Mouse (Mus musculus) liver, embryonic 16.5 days (tissue): ENCODE data around the gene Ccdc194. TPM values are rescaled to one million over a fixed set of nuclear protein-coding genes. Genes with fewer than 3 reads are reported as not detected.

Experiments
- ATAC-seq: fragments of 200-750 bp; cut with Nextera tagmentation; 2 replicates; pipeline ENCODE4 v1.8.0; 2017; ENCODE audit warnings: low read depth, mild to moderate bottlenecking, moderate number of reproducible peaks, moderate library complexity
- H3K27ac ChIP-seq: fragments of 300-500 bp; sonication (generic); 2 replicates; pipeline ENCODE4 v1.5.1; 2014; ENCODE audit warnings: mild to moderate bottlenecking, low read length
- H3K27me3 ChIP-seq: fragments of 300-500 bp; sonication (generic); 2 replicates; pipeline ENCODE4 v1.6.1; 2014; ENCODE audit warnings: low read depth, low read length, mixed read lengths; ENCODE audit not compliant: control insufficient read depth, insufficient read depth
- H3K36me3 ChIP-seq: fragments of 300-500 bp; sonication (generic); 2 replicates; pipeline ENCODE4 v1.6.1; 2014; ENCODE audit warnings: mild to moderate bottlenecking; ENCODE audit not compliant: control insufficient read depth, insufficient read depth
- H3K4me1 ChIP-seq: fragments of 300-500 bp; sonication (generic); 2 replicates; pipeline ENCODE4 v1.6.1; 2014; ENCODE audit warnings: low read depth, low read length, mixed read lengths; ENCODE audit not compliant: control insufficient read depth
- H3K4me2 ChIP-seq: fragments of 300-500 bp; sonication (generic); 2 replicates; pipeline ENCODE4 v1.6.1; 2014; ENCODE audit warnings: low read depth, low read length, mixed read lengths
- H3K4me3 ChIP-seq: fragments of 300-500 bp; sonication (generic); 2 replicates; pipeline ENCODE4 v1.5.1; 2014; ENCODE audit warnings: low read depth, mild to moderate bottlenecking, low read length
- H3K9ac ChIP-seq: fragments of 300-500 bp; sonication (generic); 2 replicates; pipeline ENCODE4 v1.6.1; 2014; ENCODE audit warnings: low read depth, low read length
- H3K9me3 ChIP-seq: fragments of 300-500 bp; sonication (generic); replicated peaks from 2 replicates; pipeline ENCODE4 v1.6.1; 2016; ENCODE audit warnings: low read length; ENCODE audit not compliant: control insufficient read depth
- WGBS: fragments of 180-500 bp; shearing (Covaris S2); extraction: QIAGEN DNeasy Blood & Tissue Kit; methylation state at CpG from one replicate; pipeline ENCODE4 v1.1.7; 2014; ENCODE audit not compliant: insufficient replicate concordance; 5-methylcytosine and 5-hydroxymethylcytosine counted together
- polyA plus RNA-seq: library from polyadenylated mRNA; unstranded; fragments of >200 nt; fragmentation: Nextera tagmentation; extraction: Ambion mirVana; gene quantifications from 2 replicates; pipeline ENCODE4 v1.2.1, GENCODE M21; 2015

Gene Ccdc194
- polyA plus RNA-seq, 1 experiment from 2014 or later: 0.19 TPM

DNA sequence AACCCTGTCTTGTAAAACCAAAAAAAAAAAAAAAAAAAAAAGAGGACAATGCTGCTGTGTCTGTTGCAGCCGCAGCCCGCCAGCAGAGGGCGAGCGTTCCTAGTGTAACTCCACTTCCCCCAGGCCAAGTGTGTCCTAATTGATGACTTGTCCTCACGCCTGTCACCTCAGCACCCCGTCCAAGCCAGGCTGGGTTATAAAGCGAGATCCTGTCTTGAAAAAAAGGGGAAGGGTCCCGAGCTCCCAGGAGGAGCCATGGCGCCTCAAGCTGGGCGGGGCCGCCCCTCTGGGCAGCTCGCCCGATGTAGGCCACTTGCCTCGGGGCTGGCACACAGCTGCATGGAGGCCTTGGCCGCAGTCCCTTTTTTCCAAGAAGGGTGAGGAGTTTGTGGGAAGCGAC is 30.5 kb downstream of the Ccdc194 start:
- no peaks in the 10 kb centered on the region for H3K4me1 ChIP-seq
- ATAC-seq: peak; percentile 43; the same call in 1 of the 2 replicates
- no peak overlapping the region for H3K4me2 ChIP-seq
- H3K9me3 ChIP-seq: no peaks in the 10 kb centered on the region
- H3K27ac ChIP-seq: no peak overlapping the region
- no peaks in the 10 kb centered on the region for H3K27me3 ChIP-seq
- H3K36me3 ChIP-seq: peaks cover 5% of the 10 kb centered on the region; the same call in 1 of the 2 replicates
- H3K9ac ChIP-seq: no peak overlapping the region
- no peak overlapping the region for H3K4me3 ChIP-seq
- 22% methylated on average over 16 of the region's 16 CpGs for WGBS

DNA sequence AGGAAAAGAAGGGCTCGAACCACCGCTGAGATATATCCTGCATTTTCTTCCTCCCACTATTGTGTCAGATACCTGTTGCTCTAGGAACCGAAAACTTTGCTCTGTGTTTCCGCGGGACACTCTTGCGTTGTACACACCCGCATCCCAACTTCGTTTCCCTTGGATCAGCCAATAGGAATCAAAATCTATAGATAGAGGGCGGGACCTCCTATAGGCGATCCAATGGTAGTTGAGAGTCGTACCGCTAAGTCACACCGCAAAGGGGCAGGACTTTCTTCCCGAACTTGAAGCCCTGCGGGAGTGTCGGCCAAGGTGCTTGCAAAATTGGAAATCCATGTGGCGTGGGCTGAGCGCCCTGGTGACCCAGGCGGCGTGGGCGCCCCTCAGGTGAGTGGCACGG is 37.1 kb downstream of the Ccdc194 start:
- Histone ChIP-seq H3K9ac (peak overlapping the region; percentile 79), H3K27ac (peak overlapping the region; percentile 82), H3K9me3 (no peaks in the 10 kb centered on the region), H3K27me3 (no peaks in the 10 kb centered on the region), H3K4me1 (peaks cover 23% of the 10 kb centered on the region), H3K4me2 (peak overlapping the region; percentile 99), H3K4me3 (peak overlapping the region; percentile 81), H3K36me3 (peaks cover 5% of the 10 kb centered on the region; the same call in 1 of the 2 replicates)
- under 1% methylated on average over 22 of the region's 22 CpGs for WGBS
- peak; percentile 93 for ATAC-seq

DNA sequence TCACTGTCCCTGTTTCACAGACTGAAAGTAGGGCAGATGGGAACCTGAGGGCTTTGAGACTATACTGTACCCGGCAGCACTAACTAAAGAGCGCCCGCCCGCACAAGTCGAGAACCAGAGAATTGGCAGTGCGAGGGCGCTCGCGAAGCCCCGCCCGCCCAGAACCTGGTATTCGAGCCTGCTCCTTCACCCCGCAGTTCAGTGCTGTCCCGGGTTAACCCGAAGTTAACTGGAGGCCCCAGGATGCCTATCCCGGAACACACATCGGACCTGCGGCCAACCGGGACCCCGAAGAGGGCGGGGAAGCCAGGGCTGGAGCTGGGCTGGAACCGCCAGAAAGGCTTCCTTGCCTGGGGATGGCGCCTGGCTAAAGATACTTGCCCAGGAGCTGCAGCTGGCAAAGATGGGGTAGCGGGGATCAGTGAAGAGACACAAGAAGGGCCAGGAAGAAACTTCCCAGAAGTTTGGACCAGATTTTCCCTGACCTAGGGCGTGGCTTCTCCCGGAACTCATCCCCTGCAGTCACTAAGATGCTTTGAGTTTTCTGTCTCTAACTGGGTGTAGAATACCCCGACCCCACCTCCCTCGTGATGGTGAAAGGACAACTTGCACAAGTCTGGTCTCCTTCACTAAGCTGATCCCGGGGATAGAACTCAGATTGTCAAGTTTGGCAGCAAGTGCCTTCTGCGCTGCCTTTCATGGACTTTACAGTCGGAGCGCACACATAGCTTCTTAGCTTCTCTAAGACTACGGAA is 37.6 kb downstream of the Ccdc194 start, which contains the start of gene Gtpbp3:
Gene Gtpbp3, plus strand, starts transcription at position 413 of the 755 bp plus-strand sequence.
- no peaks in the 10 kb centered on the region for H3K9me3 ChIP-seq
- H3K27ac ChIP-seq: peak within 1 kb of the TSS; percentile 82
- H3K36me3 ChIP-seq: peaks cover 5% of the 10 kb centered on the region; the same call in 1 of the 2 replicates
- no peaks in the 10 kb centered on the region for H3K27me3 ChIP-seq
- ATAC-seq: peak; percentile 33; the same call in 1 of the 2 replicates
- H3K9ac ChIP-seq: peak within 1 kb of the TSS; percentile 79
- WGBS: under 1% methylated on average over 33 of the region's 33 CpGs
- H3K4me2 ChIP-seq: peak within 1 kb of the TSS; percentile 99
- peak within 1 kb of the TSS; percentile 81 for H3K4me3 ChIP-seq
- H3K4me1 ChIP-seq: peaks cover 23% of the 10 kb centered on the region

DNA sequence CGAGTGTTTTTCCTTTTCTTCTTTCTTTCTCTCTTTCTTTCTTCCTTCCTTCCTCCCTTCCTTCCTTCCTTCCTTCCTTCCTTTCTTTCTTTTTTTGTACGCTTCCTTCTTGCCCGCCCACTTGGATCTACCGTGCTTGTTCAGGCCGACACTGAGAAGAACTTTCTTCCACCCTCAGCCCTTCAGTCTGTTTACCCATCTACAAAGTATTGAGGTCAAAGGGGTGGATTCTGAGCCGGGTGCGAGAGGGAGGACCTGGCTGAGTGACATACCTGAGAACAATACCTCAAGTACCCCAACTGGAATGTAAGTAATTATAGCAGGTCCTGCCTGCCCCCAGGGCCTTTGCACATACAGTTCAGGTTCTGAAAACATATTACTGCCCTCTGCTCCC is 39.4 kb downstream of the Ccdc194 start:
- Histone ChIP-seq H3K4me2 (peak overlapping the region; percentile 86), H3K4me1 (peaks cover 23% of the 10 kb centered on the region), H3K4me3 (no peak overlapping the region; the same call in 1 of the 2 replicates), H3K27ac (no peak overlapping the region), H3K9ac (no peak overlapping the region), H3K27me3 (no peaks in the 10 kb centered on the region), H3K36me3 (no peaks in the 10 kb centered on the region; the same call in 1 of the 2 replicates), H3K9me3 (no peaks in the 10 kb centered on the region)
- WGBS: 21% methylated on average over 7 of the region's 7 CpGs
- no peak for ATAC-seq

DNA sequence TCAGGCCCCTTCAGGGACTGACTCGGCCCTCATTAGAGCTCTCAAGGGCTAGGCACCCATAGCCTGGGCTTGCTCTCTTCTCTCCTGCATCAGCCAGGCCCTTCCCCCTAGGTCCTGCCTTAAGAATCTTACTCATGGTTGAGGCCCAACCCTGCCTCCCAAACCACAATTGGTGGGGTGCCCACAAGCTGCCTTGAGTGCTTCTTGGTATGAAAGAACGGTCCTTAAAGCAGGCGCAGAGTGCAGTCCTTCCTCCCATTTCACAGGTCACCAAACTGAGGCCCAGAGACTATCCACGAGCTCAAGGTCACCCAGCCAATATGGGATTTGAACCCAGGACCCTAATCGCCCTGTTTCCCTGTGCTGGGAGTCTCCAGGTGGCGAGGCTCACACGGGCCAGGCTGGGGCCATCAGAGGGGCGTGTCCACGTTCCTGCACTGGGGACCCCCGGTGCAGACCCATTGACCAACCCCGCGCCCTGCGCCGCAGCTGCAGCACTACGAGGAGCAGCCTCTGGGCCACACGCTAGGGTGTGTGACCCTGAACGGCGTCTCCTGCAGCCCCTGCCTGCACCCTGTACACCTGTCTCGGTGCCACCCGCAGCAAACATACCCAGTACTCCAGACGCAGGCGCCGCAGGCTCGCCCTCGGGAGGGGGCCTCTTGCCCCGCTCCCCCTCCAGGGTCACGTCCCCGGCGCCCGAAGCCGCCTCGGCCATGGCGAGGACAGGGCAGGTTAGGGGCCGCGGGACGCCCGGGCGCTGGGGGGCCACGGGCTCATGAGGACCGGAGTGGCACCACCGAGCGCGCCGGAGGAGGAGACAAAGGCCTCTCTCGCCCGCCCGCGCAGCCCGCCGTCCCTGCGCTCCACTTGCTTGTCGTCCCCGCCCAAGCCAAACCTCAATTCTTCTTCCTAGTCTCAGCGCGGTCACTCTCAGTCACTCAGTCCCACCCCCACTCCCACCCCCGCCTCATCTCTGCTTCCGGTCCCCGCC is 40.1 kb downstream of the Ccdc194 start, which contains the start of gene Ano8:
Gene Ano8, minus strand, starts transcription at position 822 of the 994 bp plus-strand sequence.
- Histone ChIP-seq H3K4me2 (peak within 1 kb of the TSS; percentile 86), H3K27me3 (no peaks in the 10 kb centered on the region), H3K27ac (no peak within 1 kb of the TSS), H3K9me3 (no peaks in the 10 kb centered on the region), H3K4me1 (peaks cover 23% of the 10 kb centered on the region), H3K4me3 (peak within 1 kb of the TSS; percentile 64), H3K36me3 (no peaks in the 10 kb centered on the region; the same call in 1 of the 2 replicates), H3K9ac (peak within 1 kb of the TSS; percentile 57)
- no peak for ATAC-seq
- WGBS: 4% methylated on average over 52 of the region's 58 CpGs

DNA sequence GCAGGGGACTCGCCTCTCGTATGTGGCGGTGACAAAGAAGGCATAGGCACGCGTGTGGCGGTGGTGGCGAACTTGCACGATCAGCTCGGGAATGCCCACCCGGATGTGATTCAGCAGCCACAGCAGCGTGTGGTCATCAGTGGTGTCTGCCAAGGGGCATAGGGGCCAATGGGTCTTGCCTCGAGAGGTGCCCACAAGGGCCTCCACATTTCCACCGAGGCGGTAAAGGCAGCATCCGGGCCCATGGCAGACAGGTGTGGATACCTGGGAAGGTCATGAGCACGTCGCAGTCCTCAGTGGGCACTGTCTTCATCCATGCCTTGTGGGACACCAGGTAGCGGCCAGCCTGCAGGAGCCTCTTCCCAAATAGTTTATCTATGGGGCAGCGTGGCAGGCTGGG is 40.8 kb downstream of the Ccdc194 start:
- Histone ChIP-seq H3K9ac (no peak overlapping the region), H3K9me3 (no peaks in the 10 kb centered on the region), H3K27me3 (no peaks in the 10 kb centered on the region), H3K4me2 (no peak overlapping the region), H3K4me1 (peaks cover 22% of the 10 kb centered on the region), H3K27ac (no peak overlapping the region), H3K4me3 (no peak overlapping the region), H3K36me3 (no peaks in the 10 kb centered on the region)
- no peak for ATAC-seq
- 91% methylated on average over 19 of the region's 19 CpGs for WGBS

DNA sequence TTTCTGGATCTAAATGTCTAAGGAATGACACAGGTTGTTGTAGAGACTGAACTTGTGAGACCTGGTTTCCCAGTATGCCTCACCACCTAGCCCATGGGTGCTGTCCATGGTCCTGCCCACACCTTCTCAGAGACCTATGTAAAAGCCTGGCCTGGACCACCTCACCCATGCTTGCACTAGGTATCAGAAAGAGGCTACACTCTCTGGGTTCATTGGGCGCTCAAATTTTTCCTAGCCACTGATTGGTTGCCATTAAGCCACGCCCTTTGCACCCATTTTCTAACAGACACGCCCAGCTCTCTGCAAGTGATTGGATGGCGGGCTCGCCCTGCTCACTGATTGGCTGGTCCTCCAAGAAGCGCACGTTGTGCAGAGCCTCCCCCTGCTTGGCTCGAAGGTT is 41.6 kb downstream of the Ccdc194 start:
- 52% methylated on average over 8 of the region's 8 CpGs for WGBS
- Histone ChIP-seq H3K4me1 (peaks cover 14% of the 10 kb centered on the region), H3K9ac (no peak overlapping the region), H3K9me3 (no peaks in the 10 kb centered on the region), H3K27me3 (no peaks in the 10 kb centered on the region), H3K4me2 (no peak overlapping the region), H3K4me3 (no peak overlapping the region), H3K27ac (no peak overlapping the region), H3K36me3 (no peaks in the 10 kb centered on the region)
- ATAC-seq: no peak

DNA sequence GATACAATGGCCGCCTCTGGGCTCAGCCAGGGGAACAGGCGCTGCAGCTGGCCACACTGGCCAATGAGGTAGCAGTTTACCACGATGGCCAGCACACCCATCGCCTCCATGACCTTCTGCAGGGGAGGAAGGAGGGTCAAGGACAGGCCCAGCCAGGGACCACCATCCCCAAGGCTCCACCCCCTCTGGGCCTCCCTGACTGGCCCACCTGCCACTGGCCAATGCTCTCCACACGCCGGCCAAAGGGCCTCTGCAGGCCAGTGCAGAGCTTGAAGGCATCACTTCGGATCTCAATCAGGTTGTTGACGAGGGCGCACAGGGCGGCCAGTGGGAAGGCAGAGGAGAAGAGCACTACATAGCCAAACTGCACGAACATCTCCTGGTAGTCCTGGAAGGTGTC is 46.6 kb downstream of the Ccdc194 start:
- Histone ChIP-seq H3K27me3 (no peaks in the 10 kb centered on the region), H3K4me1 (peaks cover 11% of the 10 kb centered on the region), H3K27ac (no peak overlapping the region), H3K9ac (no peak overlapping the region), H3K9me3 (no peaks in the 10 kb centered on the region), H3K4me3 (no peak overlapping the region), H3K4me2 (no peak overlapping the region), H3K36me3 (no peaks in the 10 kb centered on the region)
- no peak for ATAC-seq
- 77% methylated on average over 10 of the region's 11 CpGs for WGBS
